Mouse (Mus musculus): Measurements from ENCODE around the gene Acss2.
A peak's percentile ranks its signal among the peaks of the same experiment; 100 is the strongest.
"Not testable (repeated sequence)": the region's sequence is repeated elsewhere in the genome, so short reads cannot be mapped to it uniquely, and the experiment has no call there.

The Acss2 gene

DNA sequence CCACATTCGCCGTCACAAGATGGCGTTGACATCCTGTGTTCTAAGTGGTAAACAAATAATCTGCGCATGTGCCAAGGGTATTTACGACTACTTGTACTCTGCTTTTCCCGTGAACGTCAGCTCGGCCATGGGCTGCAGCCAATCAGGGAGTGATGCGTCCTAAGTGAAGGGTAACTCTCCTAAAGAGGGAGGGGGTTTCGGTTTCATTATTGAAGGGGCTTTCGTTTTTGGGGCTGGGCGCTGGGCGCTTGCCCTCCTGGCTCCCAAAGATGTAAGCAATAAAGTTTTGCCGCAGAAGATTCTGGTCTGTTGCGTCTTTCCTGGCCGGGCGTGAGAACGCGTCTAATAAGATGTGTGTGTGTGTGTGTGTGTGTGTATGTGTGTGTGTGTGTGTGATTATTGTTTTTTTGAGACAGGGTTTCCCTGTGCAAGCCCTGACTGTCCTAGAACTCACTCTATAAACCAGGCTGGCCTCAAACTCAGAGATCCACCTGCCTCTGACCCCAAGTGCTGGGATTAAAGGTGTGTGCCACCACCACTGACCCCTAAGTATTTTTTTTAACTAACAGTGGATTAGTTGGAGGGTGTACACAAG is 20.8 kb downstream of the Acss2 start:
- not testable (repeated sequence) for DNase-seq (ENCODE audit: low read depth, low spot score)

DNA sequence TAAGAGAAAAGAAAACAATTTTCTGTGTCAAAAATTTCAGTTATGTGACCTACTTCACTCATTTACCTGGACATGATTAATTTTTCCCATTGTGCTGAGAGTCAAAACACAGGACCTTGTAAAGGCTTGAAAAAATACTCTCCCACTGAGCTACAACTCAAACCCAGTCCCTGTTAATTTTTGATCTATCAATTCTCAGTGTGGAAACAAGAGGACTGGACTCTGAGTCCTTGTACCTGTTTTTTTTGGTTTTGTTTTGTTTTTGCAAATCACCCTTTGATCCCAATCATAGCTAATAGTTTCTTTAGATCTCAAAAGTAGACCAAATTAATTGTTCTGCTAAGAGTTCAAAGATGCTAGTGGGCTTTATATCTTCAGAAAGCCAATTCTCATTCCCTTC is 21.9 kb downstream of the Acss2 start:
- no peak for DNase-seq (ENCODE audit: low read depth, low spot score)

DNA sequence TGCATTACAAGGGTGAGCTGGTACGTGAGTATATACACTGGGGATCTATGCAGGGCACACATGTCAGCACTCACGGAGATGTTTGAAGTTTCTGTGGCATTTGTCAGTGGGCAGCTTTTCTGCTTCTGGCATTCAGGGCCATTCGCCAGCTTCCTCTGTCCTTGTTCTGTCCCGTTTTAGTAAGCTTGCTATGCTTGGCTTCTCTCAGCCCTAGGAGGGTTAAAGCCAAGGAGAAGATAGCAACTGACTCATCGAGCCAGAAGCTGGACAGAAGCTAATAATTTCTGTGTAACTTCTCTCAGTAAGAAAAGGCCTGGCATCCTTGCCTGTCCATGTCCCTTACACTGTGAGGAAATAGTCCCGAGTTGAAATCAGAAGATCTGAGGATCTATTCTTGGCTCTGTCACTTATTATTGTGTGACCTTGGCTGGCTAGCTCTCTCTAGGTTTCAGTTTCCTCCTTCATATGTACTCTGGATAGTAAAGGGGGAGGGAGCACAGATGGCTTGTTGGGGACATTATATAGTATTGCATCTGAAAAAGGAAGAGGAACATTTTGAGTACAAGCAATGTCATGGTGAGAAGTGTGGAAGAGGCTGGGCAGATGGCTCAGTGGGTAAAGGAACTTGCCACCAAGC is 23.2 kb downstream of the Acss2 start:
- DNase-seq (ENCODE audit: low read depth, low spot score) = no peak

DNA sequence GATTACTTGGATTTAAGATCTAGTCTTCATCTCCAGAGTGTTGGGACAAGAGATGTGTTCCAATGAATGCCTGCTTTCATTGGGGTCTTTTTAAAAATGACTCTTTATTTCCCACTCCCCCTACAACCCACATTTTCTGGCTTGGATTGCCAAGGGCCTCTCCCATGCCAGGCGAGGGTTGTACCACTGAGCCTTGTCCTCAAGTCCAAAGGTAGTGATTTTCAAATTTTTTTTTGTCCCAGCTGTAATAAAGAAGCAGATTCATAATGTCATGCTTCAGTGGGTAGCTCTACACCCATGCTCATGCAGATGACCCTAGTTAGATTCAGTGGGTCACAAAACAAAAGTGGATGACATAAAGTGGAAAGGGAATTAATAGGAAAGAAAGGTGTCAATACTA is 29.2 kb downstream of the Acss2 start:
- DNase-seq (ENCODE audit: low read depth, low spot score) = no peak

DNA sequence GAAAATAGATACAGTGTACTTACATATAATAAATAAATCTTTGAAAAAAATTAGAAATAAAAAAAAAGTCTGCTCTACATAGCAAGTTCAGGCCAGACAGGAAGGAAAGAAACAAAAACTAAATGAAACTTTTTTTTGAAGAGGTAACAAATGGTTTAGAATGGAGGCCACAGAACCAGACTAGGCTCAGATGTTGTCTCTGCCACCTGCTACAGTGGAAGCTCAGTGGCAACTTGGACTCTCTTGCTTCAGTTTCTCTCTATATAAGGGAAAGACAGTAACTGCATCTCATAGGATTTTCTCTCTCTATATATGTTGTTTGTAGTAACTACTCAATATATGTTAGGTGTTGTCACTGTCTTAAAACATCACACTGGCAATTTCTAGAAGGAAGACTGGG is 34.6 kb downstream of the Acss2 start:
- no peak for DNase-seq (ENCODE audit: low read depth, low spot score)

DNA sequence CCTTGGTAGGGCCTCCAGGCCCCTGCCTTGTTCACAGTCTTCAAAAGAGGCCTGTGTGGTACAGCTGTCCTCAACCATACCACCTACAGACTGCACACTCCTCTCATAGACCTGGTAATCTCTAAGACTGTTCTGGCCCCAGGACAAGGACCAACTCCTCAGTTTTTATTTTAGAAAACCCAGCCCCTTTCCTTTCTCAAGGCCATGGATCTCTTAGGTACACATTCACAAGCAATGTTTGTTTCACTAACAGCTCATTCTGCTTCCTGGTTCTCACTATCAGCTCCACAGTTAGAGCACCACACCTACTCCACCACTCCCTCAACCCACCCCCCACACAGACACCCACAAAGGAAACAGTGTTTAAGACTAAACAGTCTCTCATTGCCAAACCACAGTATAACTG is 35.2 kb downstream of the Acss2 start:
- no peak for DNase-seq (ENCODE audit: low read depth, low spot score)

DNA sequence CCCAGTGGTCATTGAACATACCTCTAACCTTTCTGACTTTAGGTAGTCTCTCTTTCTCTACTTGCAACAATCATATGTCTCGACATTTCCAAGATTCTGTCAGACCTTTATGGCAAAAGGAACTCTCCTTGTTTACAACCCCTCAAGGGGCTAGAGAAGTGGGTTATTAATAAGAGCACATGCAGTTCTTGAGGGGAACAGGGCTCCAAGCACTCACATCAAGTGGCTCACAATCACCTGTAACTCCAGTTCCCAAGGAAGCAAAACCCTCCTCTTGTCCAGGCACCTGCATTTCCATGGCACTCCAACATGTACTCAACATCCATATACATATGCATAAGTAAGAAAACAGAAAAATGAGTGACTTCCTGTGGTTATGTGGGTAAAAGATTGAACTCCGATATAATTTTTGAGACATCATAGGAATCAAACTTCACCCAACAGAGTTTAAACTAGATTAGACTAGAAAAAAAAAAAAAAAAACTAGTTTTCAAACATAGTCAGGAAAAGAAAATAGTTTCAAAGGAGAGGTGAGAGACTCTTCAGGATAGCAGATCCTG is 36.8 kb downstream of the Acss2 start:
- DNase-seq (ENCODE audit: low read depth, low spot score) = no peak

DNA sequence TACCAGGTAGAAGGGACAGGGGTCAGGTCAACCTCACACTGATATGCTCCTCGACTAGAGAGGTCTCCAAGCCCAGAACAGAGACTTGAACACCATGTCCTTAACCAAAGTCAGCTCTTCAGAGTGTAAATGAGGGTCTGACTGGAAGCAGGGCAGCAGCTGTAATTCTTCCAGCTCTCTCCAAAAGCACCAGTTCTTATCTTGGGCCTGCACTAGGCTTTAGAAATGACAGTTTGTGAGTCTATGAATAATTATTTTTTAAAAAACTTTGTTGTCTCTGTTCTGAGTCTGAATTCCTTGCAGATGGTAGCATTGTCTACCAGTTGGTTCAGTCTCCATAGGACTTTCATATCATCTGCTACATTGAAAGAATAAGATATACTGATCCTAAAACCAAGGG is 44.5 kb downstream of the Acss2 start:
- no peak for DNase-seq (ENCODE audit: low read depth, low spot score)

DNA sequence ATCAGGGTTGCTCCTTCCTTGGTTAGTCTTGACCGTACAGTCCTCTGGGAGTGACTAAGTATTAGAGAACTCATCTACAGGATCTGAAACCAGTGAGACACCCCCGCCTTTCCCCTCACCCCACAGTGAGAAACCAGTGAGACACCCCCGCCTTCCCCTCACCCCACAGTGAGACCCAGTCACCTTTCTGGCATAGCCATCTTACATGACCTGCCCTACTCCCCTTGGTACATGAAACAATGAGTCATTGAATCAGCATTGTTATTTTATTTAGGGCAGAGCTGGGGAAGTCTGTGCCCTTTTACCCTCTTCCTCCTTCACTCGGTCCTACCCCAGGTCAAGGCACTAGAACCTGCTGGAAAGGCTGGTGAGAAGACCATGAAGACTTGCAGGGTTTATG is 45.2 kb downstream of the Acss2 start:
- no peak for DNase-seq (ENCODE audit: low read depth, low spot score)

DNA sequence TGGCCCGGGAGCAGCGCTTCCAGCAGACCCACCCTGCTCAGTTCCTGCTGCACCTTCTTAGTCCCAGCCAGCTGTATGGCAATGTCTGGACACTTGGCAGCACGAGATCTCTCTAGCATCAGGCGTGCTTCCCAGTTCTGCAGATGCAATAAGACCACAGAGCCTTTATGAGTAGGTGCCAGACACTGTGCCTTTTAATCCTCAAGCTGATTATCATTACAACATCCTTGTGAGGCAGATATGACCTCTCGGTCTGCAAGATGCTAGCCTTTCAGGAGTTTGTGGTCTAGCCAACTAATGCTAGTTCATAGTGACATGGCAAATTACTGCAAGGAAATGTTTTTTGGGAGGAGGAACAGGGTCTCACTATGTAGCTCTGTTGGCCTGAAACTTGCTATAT is 50.0 kb downstream of the Acss2 start:
- no peak for DNase-seq (ENCODE audit: low read depth, low spot score)

DNA sequence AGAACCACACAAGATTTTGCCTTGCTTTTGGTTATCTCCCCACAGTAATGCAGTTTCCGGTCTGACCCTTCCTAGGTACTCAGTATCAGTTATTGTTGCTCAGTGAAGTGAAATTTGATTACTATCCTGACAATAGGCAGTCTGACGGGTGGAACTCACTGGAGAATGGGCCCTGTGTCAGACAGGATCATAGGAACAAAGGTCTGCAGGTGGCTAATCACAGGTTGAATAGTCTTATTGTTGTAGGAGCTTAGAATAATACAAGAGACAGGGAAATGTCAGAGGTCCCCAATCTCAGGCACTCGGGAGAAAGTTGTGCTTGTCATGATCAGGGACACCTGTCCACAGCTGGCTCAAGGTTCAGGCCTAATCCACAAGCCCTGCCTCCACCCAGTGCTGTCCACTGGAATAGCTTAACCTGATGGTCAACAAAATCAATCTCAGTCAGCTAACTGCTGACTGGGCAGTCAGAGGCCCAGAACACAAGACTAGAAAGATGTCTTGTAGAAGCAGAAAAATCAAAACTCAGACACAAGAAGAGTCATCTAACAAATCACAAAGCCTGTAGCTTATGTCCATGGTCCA is 51.6 kb downstream of the Acss2 start:
- no peak for DNase-seq (ENCODE audit: low read depth, low spot score)

DNA sequence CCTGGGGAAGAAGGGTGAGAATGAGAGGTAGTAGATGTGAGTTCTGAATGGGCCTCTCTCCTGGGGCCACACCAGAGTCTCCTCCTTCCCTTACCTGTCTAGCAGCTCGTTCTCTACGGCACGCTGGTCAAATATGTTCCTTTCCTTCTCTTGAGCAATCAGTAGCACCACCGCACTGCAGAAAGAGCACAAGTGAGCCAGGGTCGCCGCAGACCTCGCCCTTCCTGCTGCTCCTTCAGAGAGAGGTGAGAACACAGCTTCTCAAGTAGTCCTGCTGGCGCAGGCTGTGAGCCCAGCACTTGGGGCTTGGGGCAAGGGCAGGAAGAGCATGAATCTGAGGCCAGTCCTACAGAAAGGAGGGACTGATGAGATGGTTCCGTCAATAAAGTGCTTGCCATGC is 55.3 kb downstream of the Acss2 start:
- DNase-seq (ENCODE audit: low read depth, low spot score) = no peak

DNA sequence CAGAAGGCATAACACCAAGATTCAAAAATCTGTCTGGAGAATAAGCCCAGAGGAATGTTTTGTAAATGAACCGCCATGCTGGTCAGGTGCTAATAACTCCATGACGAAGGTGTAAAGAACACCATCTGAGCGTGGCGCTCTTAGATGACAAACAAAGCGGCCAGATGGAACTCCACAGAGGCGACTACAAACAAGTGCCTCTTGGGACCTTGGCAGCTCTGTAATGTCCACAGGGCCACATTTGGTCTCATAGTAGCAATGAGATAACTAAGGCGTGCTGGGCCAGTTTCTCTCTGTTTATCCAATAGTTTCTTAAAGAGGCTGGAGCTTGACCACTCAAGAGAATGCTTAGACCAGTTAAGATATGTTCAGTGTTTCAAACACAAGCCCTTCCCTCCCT is 56.2 kb downstream of the Acss2 start:
- no peak for DNase-seq (ENCODE audit: low read depth, low spot score)

DNA sequence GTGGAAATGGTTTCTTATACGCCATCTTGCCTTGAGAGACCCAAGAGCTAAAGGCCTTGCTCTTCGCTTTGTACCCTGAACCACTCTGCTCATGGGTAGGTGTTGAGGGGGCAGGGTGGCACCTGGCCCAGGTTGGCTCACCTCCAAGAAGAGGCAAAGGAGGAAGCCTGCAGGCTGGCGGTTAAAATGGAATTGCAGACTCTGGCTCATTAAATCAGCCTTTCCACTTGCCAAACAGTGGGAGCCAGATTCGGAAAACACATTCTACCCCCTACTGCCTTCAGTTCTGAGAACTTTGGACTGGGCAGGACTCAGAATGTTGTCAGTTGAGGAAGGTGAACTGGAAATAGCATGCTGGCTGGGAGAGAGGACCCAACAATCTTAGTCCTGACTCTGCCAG is 57.0 kb downstream of the Acss2 start:
- DNase-seq (ENCODE audit: low read depth, low spot score) = no peak

DNA sequence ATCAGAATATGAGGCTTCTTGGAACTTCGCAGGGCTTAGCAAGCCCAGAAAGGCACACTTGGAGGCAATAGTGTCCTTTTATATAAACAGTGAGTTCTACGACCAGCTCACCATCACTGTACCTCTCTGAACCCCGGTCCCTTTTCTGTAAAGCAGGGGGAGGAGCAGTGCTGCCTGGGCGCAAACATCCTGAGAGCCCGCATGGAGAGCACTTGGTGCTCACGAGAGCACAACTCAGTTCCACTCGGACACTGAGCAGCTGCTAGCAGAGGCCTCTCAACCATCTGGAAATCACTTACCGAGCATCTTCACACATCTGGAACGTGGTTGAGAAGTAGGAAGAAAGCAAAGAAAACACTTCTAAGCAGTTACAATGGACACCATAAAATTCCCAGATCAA is 58.9 kb downstream of the Acss2 start:
- DNase-seq (ENCODE audit: low read depth, low spot score) = no peak

DNA sequence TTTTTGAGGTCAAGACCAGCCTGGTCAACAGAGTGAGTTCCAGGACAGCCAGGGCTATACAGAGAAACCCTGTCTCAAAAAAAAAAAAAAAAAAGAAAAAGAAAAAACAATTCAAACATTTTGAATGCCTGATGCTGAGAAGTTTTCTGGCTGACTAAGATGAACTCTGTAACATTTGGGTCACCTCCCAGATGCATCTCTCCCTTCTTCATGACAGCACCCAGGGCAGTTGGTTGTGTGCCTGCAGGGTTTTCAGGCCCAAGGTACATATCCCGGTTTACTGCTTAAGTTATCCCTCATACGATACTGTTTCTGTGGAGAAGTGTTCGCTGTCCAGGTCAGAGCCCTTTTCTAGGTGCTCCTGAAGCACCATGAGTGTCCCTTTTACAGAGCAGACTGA is 62.6 kb downstream of the Acss2 start:
- no peak for DNase-seq (ENCODE audit: low read depth, low spot score)

DNA sequence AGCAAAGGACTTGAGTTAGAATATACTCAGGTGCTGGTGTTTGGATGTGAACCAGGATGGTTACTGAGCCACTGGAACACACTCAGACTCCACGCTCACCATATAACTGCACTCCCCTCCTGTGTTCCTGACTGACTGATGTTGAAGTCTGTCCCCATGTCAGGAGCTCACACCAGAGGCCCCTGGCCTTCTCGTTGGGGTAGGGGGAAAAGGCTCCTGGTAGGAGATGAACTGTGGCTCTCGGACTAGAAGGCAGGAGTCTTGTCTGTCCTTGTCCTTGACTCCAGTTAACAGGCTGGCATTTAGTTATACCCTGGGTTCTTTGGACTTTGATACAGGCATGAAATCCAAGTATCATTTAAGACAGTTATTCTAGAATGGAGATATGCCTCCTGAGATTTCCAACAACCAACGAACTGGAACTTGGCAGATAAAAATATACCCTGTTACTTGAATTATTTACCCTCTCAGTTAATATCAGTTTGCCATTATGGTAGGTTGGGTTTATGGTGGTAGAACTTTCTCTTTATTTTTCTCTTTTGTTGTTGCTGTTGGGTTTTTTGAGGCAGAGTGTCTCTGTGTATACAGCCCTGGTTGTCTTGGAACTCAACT is 64.7 kb downstream of the Acss2 start:
- DNase-seq (ENCODE audit: low read depth, low spot score) = no peak

DNA sequence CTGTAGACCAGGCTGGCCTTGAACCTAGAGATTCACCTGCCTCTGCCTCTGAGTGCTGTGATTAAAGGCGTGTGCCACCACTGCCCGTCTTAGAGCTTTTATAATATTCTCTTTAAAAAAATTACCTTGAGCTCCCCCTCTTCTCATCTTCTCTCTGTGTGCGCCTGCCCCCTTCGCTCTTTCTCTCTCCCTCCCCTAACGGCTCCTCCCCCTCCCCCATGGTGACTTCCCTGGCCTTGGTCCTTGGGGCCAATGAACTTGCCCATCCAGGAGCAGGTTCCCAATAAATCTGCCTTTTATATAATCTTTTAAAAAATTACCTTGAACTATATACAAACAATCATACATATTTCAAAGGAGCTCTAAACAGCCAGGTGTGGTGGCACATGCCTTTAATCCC is 65.2 kb downstream of the Acss2 start:
- DNase-seq (ENCODE audit: low read depth, low spot score) = no peak

DNA sequence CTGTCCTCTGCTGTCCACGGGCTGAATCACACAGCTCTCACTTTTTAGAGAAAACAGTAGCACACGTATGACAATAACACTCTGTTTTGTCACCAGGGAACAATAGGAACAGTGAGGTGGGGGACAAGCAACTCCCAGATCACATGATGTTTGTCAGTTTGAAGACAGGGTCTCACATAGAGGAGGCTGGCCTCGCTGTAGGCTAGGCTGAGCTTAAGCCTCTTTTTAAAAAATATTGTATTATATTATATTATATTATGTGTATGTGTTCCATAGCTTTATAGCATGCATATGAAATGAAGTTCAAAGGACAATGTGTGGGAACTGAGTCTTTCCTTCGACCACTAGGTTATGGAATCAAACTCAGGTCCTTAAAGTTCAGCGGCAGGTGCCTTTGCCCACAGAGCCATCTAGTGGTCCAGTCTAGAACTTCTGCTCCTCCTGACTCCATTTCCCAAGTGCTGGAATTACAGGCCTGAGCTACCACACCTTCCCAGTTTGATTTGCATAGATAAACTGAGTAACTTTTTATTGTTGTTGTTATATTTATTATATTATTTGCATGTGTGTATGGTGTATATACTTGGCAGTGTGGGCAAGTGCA is 66.3 kb downstream of the Acss2 start:
- peak; percentile 18 for DNase-seq (ENCODE audit: low read depth, low spot score)

DNA sequence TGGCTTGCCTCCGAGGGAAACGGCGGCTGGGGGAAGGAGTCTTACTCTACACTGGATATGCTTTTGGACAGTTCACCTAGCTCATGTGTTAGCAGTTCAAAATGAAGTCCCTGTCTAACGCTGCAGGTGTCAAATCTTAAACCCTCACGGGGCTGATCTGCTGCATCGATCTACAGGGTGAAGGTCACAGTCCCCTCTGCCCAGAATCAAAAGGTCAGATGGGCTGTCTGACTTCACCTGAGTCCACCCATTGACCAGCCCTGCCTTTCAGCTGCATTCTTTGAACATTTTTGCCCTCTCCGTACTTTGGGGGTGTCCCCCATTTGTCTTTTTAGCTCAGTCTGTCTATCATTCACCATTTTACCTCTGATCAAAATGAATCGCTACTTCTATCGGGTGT is 67.3 kb downstream of the Acss2 start:
- DNase-seq (ENCODE audit: low read depth, low spot score) = no peak

DNA sequence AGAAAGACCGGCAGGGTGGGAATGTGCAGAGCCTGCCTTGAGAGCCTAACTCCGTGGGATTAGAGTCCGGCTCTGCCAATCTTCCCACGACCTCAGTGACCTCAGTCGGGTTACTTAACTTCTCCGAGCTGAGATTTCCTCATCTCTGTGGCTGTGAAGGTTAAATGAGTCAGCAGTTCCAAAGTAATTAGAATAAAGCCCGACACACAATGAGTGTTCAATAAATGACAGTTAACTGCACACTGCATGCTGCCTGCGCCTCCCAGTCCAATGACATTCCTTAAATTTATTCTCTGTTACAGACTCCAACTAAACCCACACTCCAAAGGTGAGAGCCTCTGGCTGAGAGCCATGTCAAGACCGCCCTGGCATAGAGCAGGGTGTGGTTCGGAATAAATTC is 67.7 kb downstream of the Acss2 start:
- no peak for DNase-seq (ENCODE audit: low read depth, low spot score)

DNA sequence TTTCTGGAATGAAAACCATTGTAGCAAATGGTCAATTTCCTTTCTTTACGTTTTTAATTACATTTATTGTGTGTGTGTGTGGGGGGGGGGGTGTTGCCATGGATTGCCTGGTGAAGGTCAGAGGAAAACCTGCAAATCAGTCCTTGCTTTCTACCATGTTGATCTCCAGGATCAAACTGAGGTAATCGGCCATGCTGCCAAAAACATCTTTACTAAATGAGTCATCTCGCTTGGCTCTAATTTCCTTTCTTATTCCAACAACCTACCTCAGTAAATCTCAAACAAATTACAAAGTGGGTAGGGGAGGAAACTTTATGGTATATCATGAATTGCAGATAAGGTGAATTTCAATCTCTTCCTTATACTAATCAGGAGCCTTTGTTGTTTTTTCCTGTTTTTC is 70.4 kb downstream of the Acss2 start:
- DNase-seq (ENCODE audit: low read depth, low spot score) = no peak
